Mouse (Mus musculus) R1 (cell line): ENCODE data around the gene Nmnat1.

ENCODE experiments used
- DNase-seq: peaks from one replicate; pipeline ENCODE4 v3.0.0-alpha.2; 2018; ENCODE audit warnings: low read depth, low spot score

Gene Nmnat1

GRCm38 (mm10) chr4:149485053-149485824, at the start of gene Nmnat1, which contains the start of gene Lzic:
Gene Nmnat1, minus strand, starts transcription at chr4:149485202.
Gene Lzic, plus strand, starts transcription at chr4:149485229.
- DNase-seq = peak; percentile 97

GRCm38 (mm10) chr4:149529691-149530090, 44.7 kb upstream of the Nmnat1 start:
- DNase-seq = no peak

GRCm38 (mm10) chr4:149527621-149528354, 42.8 kb upstream of the Nmnat1 start:
- DNase-seq = no peak

- peak; percentile 54 for DNase-seq
Measured at GRCm38 (mm10) chr4:149526330-149526729, 41.3 kb upstream of the Nmnat1 start.

GRCm38 (mm10) chr4:149525811-149526210, 40.8 kb upstream of the Nmnat1 start:
- DNase-seq = no peak

- DNase-seq = no peak
Measured at GRCm38 (mm10) chr4:149525170-149525569, 40.2 kb upstream of the Nmnat1 start.

GRCm38 (mm10) chr4:149523961-149524360, 39.0 kb upstream of the Nmnat1 start:
- no peak for DNase-seq

- DNase-seq = no peak
Measured at GRCm38 (mm10) chr4:149521258-149521657, 36.3 kb upstream of the Nmnat1 start.

- peak; percentile 25 for DNase-seq
Measured at GRCm38 (mm10) chr4:149518351-149519220, 33.6 kb upstream of the Nmnat1 start.

GRCm38 (mm10) chr4:149517868-149518340, 32.9 kb upstream of the Nmnat1 start, which contains the start of gene Ctnnbip1:
Gene Ctnnbip1, plus strand, starts transcription at chr4:149518236.
- peak; percentile 99 for DNase-seq

GRCm38 (mm10) chr4:149515706-149516105, 30.7 kb upstream of the Nmnat1 start:
- no peak for DNase-seq

- DNase-seq = no peak
Measured at GRCm38 (mm10) chr4:149512072-149512471, 27.1 kb upstream of the Nmnat1 start.

- no peak for DNase-seq
Measured at GRCm38 (mm10) chr4:149511221-149511646, 26.2 kb upstream of the Nmnat1 start.

GRCm38 (mm10) chr4:149506904-149507303, 21.9 kb upstream of the Nmnat1 start:
- DNase-seq = no peak

- DNase-seq = no peak
Measured at GRCm38 (mm10) chr4:149505261-149505967, 20.4 kb upstream of the Nmnat1 start.

GRCm38 (mm10) chr4:149504858-149505257, 19.9 kb upstream of the Nmnat1 start:
- no peak for DNase-seq

GRCm38 (mm10) chr4:149504363-149504762, 19.4 kb upstream of the Nmnat1 start:
- DNase-seq = no peak

GRCm38 (mm10) chr4:149499790-149500189, 14.8 kb upstream of the Nmnat1 start:
- no peak for DNase-seq

GRCm38 (mm10) chr4:149498901-149499300, 13.9 kb upstream of the Nmnat1 start:
- no peak for DNase-seq

- DNase-seq = no peak
Measured at GRCm38 (mm10) chr4:149496612-149497011, 11.6 kb upstream of the Nmnat1 start.

GRCm38 (mm10) chr4:149491151-149491550, 6.1 kb upstream of the Nmnat1 start:
- peak; percentile 76 for DNase-seq
